ENCODE assay signal across 17 mouse cellular contexts in genomic region chr5:31962346-31962745, GRCm38 (mm10).
DNase-seq lines count a peak whose midpoint lies in the region; ATAC-seq lines count a peak whose summit lies in the region.
"Had no signal": no experiment of that assay in that cellular context is flagged by ENCODE, and none has a peak within 500 bp of the region (broad histone marks: within the 10 kb centered on the region; RNA-seq: fewer than 3 reads in every experiment).

No protein-coding gene starts in this region.

- ATAC-seq in activated CD4-positive, CD25-positive, alpha-beta regulatory T cell, adult 4 months, result no peak
- ATAC-seq: forebrain, embryonic 15.5 days; hindbrain, embryonic 16.5 days; intestine, embryonic 16.5 days; Patski had no signal

- peak; percentile 56 for DNase-seq in heart, adult 11 months
- no peak for DNase-seq in heart, adult 9 months (ENCODE audit: low spot score in 2 of 2)
- peak; percentile 54 for DNase-seq in thymus, postnatal 14 days
- DNase-seq in thymus, postnatal 4 days, result peak; percentile 41
- DNase-seq in cerebellum, adult 9-11 months, result no peak
- DNase-seq: adrenal gland, adult 2 months; adrenal gland, postnatal 14 days; B cell, adult 2 months; cerebellum, adult 11 months; cerebellum, adult 2 months; gastrocnemius, postnatal 25 days; heart, adult 2 months had no signal

Comparison
In these comparisons a context has a peak if more than half of its experiments do, and no peak if none do; other contexts are left out.
1. DNase-seq: peak in heart, adult 11 months (single experiment), thymus, postnatal 14 days (single experiment) and thymus, postnatal 4 days (single experiment); none in heart, adult 9 months (0 of 2) and cerebellum, adult 9-11 months (single experiment).